Mouse (Mus musculus): Measurements from ENCODE around the gene Blm. TPM values are rescaled to one million over a fixed set of nuclear protein-coding genes. Genes with fewer than 3 reads are reported as not detected.

Gene Blm
- total RNA-seq, 2 experiments from 2014 or later, result 7.0 to 8.1 TPM

- DNase-seq (ENCODE audit: low spot score in 2 of 2), result no peak
Observed at GRCm38 (mm10) chr7:80464831-80465230, 70.1 kb downstream of the Blm start.

DNA sequence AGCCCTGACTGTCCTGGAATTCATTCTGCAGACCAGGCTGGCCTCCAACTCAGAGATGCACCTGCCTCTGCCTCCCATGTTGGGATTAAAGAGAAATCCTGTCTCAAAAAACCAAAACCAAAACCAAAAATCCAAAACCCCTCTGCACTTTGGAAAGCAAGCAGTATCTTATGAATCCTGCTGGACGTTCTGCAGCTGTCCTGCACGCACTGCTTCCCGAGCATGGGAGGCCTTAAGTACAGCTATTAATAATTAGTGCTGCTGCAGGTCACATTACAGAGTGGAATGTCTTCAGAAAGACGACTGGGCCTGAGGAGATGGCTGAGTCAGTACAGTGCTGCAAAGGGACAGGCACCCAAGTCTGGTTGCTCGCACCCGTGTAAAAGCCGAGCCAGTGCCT, 73.0 kb downstream of the Blm start:
- no peak for DNase-seq (ENCODE audit: low spot score in 2 of 2)

GRCm38 (mm10) chr7:80460892-80461291, 74.0 kb downstream of the Blm start:
- DNase-seq (ENCODE audit: low spot score in 2 of 2), result no peak

GRCm38 (mm10) chr7:80460199-80460598, 74.7 kb downstream of the Blm start:
- no peak for DNase-seq (ENCODE audit: low spot score in 2 of 2)

DNA sequence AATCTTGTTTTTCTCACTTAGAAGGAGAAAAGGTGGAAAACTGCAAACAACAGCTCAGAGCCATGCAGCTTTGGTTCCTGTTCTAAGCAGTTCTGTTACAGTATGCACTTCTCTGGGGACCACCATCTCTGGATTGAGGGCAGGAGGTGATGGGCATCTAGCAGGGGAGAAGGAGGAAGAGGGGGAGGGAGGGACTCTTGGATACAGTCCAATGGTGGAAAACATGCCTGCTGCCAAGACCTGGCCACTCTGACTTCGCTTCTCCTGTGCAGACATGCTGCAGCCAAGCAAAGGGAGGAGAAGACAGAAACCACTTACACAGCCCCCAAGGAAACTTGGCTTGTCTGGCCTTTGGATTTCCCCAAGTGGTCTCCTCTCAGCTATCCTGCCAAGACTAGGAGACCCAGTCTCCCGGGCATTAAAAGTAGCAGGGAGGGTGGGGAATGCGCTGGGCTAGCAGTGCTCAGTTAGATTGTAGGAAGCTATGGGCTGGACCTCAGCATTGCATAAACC, 77.0 kb downstream of the Blm start:
- no peak for DNase-seq (ENCODE audit: low spot score in 2 of 2)

GRCm38 (mm10) chr7:80457241-80457640, 77.7 kb downstream of the Blm start:
- no peak for DNase-seq (ENCODE audit: low spot score in 2 of 2)

- DNase-seq (ENCODE audit: low spot score in 2 of 2), result no peak
Observed at GRCm38 (mm10) chr7:80456327-80456726, 78.6 kb downstream of the Blm start.

DNA sequence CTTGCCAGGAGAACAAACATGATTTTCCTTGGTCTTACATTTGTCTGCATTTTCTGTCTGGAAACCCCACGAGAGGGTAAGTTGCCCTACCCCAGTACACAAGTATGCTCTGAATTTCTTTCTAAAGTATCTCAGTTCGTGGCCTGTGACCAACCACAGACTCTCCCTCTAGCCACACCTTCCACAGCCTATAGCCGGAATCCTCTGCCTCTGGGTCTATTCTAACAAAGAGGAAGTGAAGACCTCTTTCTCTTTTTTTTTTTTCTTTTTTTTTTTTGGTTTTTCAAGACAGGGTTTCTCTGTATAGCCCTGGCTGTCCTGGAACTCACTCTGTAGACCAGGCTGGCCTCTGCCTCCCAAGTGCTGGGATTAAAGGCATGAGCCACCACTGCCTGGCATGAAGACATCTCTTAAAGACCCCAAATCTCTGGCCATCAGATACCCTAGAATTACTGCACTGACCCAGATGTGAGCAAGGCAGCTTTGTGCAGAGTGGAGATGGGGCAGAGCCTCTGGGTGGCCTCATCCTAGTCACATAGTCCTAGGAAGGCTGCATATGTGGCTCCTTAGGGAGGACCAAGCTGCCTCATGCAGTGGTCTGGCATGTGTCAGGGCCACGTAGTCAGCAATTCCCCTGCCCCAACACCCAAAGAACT, 79.3 kb downstream of the Blm start:
- DNase-seq (ENCODE audit: low spot score in 2 of 2), result no peak

GRCm38 (mm10) chr7:80454786-80455185, 80.1 kb downstream of the Blm start:
- no peak for DNase-seq (ENCODE audit: low spot score in 2 of 2)

GRCm38 (mm10) chr7:80453997-80454396, 80.9 kb downstream of the Blm start:
- no peak for DNase-seq (ENCODE audit: low spot score in 2 of 2)

- no peak for DNase-seq (ENCODE audit: low spot score in 2 of 2)
Observed at GRCm38 (mm10) chr7:80453121-80453520, 81.8 kb downstream of the Blm start.

DNA sequence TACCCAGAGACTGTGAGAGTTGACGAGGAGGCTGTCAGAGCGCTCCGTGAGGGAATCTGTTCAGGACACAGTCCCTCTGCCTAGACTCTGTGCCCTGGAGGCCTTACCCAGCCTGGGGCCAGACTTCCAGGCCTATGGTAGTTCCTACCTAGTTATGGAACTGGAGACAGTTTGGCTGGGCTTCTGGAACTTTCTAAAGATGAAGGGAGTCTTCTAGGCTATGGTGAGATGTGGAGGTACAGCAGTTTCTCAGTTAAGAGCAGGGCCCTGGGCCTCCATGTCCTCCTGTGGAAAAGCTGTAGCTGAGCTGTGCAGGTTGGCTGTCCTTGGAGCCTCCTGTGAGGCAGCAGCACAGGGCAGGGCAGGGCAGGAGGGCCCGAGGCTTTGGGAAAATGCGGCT, 82.7 kb downstream of the Blm start:
- DNase-seq (ENCODE audit: low spot score in 2 of 2), result no peak

DNA sequence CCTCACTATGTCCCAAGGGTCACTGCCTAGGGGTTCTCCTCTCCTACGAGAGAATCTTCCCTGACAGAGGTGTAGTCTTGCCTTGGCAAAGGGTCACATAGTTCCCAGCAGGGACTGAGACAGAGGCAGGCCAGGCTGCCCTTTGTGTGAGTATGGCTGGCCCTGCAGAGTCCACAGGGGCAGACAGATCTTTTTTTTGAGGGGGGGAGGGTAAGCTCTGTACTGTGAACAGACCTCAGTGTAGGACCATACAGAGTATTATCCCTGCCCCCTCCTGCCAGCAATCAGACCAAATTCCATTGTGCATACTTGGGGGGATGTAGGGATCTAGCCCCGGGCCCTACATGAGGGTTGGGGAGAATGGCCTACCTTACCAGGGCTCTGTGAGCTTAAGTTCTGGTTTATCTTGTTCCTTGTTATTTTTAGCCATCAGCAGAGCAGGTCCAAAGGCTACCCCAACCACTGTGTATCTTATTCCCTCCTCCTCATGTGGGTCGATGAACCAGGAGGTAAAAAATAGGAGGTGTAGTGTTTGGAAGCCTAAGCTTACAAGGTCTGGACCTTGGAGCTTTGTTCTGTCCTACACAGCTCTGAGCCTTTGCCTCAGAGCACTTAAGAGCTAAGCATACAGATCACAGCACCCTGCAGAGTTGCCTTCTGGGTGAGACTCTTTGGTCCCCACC, 83.2 kb downstream of the Blm start:
- no peak for DNase-seq (ENCODE audit: low spot score in 2 of 2)

GRCm38 (mm10) chr7:80450354-80450753, 84.6 kb downstream of the Blm start:
- no peak for DNase-seq (ENCODE audit: low spot score in 2 of 2)

GRCm38 (mm10) chr7:80449620-80450091, 85.3 kb downstream of the Blm start:
- DNase-seq (ENCODE audit: low spot score in 2 of 2), result no peak

GRCm38 (mm10) chr7:80447336-80447735, 87.6 kb downstream of the Blm start:
- DNase-seq (ENCODE audit: low spot score in 2 of 2), result no peak

GRCm38 (mm10) chr7:80446221-80446878, 88.6 kb downstream of the Blm start:
- DNase-seq (ENCODE audit: low spot score in 2 of 2), result no peak

GRCm38 (mm10) chr7:80445492-80445891, 89.4 kb downstream of the Blm start:
- DNase-seq (ENCODE audit: low spot score in 2 of 2), result no peak

- no peak for DNase-seq (ENCODE audit: low spot score in 2 of 2)
Observed at GRCm38 (mm10) chr7:80444401-80445249, 90.3 kb downstream of the Blm start.

DNA sequence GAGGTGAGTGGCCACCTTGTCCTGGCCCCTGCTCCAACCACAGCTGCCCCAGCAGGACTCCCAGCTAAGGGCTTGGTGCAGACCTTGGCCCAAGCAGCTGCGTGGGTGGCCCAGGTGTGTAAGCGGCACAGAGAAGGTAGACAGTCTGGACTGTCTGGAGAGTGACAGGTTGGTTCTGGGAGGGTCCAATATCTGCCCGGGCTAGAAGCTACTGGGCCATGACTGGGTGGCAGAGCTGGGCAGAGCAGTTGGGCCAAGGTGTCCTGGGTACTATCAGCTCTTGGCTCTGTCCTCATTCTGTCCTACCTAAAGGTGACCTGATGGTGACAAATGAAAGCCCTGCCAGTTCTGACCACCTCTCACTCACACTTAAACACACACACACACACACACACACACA, 91.8 kb downstream of the Blm start:
- DNase-seq (ENCODE audit: low spot score in 2 of 2), result no peak

Data from layer of hippocampus, postnatal 10 days (tissue).